Mouse (Mus musculus) intestine, embryonic 15.5 days (tissue): ENCODE measurements around the gene Trim47. TPM values are rescaled to one million over a fixed set of nuclear protein-coding genes. Genes with fewer than 3 reads are reported as not detected.

Experiments
- ATAC-seq: fragments of 200-750 bp; cut with Nextera tagmentation; 2 replicates; pipeline ENCODE4 v1.8.0; 2017; ENCODE audit warnings: moderate TSS enrichment, moderate library complexity
- H3K27ac ChIP-seq: fragments of 300-500 bp; sonication (generic); 2 replicates; pipeline ENCODE4 v1.5.1; 2015; ENCODE audit warnings: mild to moderate bottlenecking, inconsistent platforms
- H3K27me3 ChIP-seq: fragments of 300-500 bp; sonication (generic); replicated peaks from 2 replicates; pipeline ENCODE4 v1.6.1; 2015; ENCODE audit warnings: inconsistent platforms
- H3K36me3 ChIP-seq: fragments of 300-500 bp; sonication (generic); 2 replicates; pipeline ENCODE4 v1.6.1; 2015; ENCODE audit warnings: inconsistent platforms
- H3K4me1 ChIP-seq: fragments of 300-500 bp; sonication (generic); replicated peaks from 2 replicates; pipeline ENCODE4 v1.6.1; 2015; ENCODE audit warnings: inconsistent platforms
- H3K4me2 ChIP-seq: fragments of 300-500 bp; sonication (generic); replicated peaks from 2 replicates; pipeline ENCODE4 v1.6.1; 2015; ENCODE audit warnings: mild to moderate bottlenecking, inconsistent platforms
- H3K4me3 ChIP-seq: fragments of 300-500 bp; sonication (generic); replicated peaks from 2 replicates; pipeline ENCODE4 v1.5.1; 2015; ENCODE audit warnings: inconsistent platforms
- H3K9ac ChIP-seq: fragments of 300-500 bp; sonication (generic); 2 replicates; pipeline ENCODE4 v1.6.1; 2015; ENCODE audit warnings: inconsistent platforms
- H3K9me3 ChIP-seq: fragments of 300-500 bp; sonication (generic); 2 replicates; pipeline ENCODE4 v1.6.1; 2016; ENCODE audit warnings: inconsistent platforms
- WGBS: fragments of 180-500 bp; shearing (Covaris S2); methylation state at CpG from one replicate; pipeline ENCODE4 v1.1.7; 2015; 5-methylcytosine and 5-hydroxymethylcytosine counted together
- polyA plus RNA-seq: library from polyadenylated mRNA; unstranded; fragments of >200 nt; fragmentation: Nextera tagmentation; extraction: Ambion mirVana; gene quantifications from 2 replicates; pipeline ENCODE4 v1.2.1, GENCODE M21; 2015

The Trim47 gene
- polyA plus RNA-seq, 1 experiment from 2014 or later: 18.0 TPM

DNA sequence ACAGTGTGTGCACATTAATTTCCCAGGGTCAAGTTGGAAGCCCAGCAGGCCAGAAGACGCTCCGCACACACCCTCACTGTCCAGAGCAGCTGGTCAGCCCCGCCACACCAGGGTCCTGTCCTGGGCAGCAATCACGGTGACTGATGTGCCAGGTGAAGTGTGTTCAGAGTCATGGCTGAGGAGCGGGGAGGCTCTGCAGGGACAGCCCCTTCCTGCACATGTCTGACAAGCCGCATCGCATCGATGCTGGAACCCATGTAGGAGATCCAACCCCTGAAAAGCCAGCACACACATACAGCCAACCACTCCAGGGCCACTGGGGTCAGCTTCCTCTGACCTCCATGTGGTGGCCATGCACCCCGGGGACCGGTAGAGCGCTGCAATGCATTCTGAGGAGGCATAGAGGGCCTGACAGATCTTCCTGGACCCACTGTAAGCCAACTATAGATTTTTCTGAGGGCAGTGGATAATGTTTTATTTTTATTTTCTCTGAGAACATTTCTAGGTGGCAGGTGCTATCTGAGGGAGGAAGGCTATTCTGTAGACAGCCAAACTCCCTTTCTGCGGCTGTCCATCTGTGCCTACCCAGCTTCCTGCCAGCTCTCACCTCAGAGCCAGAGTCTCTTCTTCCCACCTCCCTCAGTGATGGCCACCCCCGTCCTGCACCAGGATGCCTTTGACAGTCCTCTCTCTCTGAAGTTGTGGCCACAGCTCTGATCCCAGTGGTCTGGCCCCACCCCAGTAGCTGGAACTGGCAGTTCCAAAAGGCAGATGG, 65.2 kb downstream of the Trim47 start:
- Histone ChIP-seq H3K4me3 (no peak overlapping the region), H3K36me3 (peaks cover 29% of the 10 kb centered on the region), H3K9me3 (no peaks in the 10 kb centered on the region), H3K9ac (no peak overlapping the region), H3K4me1 (no peaks in the 10 kb centered on the region), H3K27me3 (no peaks in the 10 kb centered on the region), H3K4me2 (no peak overlapping the region), H3K27ac (no peak overlapping the region)
- 86% methylated on average over 13 of the region's 13 CpGs for WGBS
- no peak for ATAC-seq

DNA sequence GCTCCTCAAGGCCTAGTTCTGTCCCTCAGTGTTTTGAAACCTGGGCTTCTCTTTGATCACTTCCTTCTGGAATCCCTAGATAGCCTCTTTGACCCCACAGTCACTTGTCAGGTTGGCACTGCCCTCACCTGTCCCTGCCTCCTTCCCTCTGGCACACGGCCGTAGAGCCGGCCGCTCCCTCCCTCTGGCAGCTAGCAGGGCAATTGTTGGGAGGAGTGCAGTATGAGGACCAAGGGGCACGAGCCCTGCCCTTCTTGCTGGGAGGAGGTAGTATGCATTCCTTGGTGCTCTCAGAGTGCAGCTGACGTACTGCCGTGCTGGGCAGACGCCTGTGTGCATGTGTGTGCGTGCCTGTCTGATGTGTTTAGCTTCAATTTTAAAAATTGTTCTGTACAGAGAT, 66.4 kb downstream of the Trim47 start:
- no peaks in the 10 kb centered on the region for H3K4me1 ChIP-seq
- peaks cover 39% of the 10 kb centered on the region for H3K36me3 ChIP-seq
- 78% methylated on average over 9 of the region's 9 CpGs for WGBS
- H3K4me2 ChIP-seq: no peak overlapping the region
- no peak overlapping the region for H3K9ac ChIP-seq
- no peaks in the 10 kb centered on the region for H3K27me3 ChIP-seq
- no peak overlapping the region for H3K4me3 ChIP-seq
- no peak for ATAC-seq
- no peak overlapping the region for H3K27ac ChIP-seq
- H3K9me3 ChIP-seq: no peaks in the 10 kb centered on the region

DNA sequence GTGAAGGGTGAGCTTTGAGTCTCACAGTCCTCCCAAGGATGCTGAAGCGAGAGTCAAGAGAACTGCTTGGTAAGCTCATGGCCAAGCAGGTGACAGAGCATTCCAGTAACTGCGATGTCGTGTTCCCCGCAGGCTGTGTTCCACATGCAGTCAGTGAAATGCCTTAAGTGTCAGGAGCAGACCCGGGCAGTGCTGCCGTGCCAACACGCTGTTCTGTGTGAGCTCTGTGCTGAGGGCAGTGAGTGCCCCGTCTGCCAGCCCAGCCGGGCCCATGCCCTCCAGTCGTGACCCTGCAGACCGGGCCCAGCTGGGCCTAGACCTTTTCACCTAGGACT, 67.4 kb downstream of the Trim47 start:
- H3K36me3 ChIP-seq: peaks cover 48% of the 10 kb centered on the region

DNA sequence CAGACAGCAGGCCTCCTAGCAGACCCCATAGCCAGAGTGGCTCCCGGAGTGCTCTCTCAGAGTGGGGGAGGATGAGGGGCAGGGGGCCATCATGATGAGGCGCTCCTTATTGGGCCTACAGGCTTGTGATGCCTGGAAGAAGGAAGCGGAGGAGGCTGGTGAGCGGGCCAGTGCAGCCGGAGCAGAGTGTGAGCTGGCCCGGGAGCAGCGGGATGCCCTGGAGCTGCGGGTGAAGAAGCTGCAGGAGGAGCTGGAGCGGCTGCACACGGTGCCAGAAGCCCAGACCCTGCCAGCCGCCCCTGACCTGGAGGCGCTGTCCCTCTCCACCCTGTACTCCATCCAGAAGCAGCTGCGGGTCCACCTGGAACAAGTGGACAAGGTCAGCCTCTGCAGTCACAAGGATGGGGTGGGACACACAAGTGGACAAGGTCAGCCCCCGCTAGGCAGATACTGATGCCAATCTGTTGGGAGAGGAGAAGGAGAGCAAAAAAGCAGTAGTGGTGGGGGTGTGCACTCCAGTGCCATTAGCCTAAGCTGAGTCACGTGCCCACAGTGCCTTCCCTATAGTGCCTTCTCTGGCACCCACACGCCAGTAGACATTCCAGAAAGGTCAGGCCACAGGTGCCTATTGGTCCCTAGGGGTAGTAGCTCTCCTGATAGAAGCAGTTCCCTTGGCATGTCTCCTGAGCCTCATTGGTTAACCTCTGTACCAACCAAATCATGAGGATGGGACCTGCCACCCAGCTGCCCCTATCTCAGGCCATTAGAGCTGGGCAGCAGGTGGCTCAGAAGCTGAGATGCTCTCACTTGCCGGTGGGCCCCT, 67.9 kb downstream of the Trim47 start:
- Histone ChIP-seq H3K4me2 (no peak overlapping the region), H3K27me3 (no peaks in the 10 kb centered on the region), H3K4me3 (no peak overlapping the region), H3K4me1 (no peaks in the 10 kb centered on the region), H3K9ac (no peak overlapping the region), H3K9me3 (no peaks in the 10 kb centered on the region), H3K27ac (no peak overlapping the region), H3K36me3 (peaks cover 54% of the 10 kb centered on the region)
- ATAC-seq: no peak
- WGBS: 91% methylated on average over 17 of the region's 17 CpGs

More for the DNA sequence above, 67.4 kb downstream of the Trim47 start:
- 95% methylated on average over 11 of the region's 11 CpGs for WGBS
- Histone ChIP-seq H3K27ac (no peak overlapping the region), H3K4me3 (no peak overlapping the region), H3K9ac (no peak overlapping the region), H3K4me2 (no peak overlapping the region), H3K9me3 (no peaks in the 10 kb centered on the region), H3K4me1 (no peaks in the 10 kb centered on the region), H3K27me3 (no peaks in the 10 kb centered on the region)
- no peak for ATAC-seq

DNA sequence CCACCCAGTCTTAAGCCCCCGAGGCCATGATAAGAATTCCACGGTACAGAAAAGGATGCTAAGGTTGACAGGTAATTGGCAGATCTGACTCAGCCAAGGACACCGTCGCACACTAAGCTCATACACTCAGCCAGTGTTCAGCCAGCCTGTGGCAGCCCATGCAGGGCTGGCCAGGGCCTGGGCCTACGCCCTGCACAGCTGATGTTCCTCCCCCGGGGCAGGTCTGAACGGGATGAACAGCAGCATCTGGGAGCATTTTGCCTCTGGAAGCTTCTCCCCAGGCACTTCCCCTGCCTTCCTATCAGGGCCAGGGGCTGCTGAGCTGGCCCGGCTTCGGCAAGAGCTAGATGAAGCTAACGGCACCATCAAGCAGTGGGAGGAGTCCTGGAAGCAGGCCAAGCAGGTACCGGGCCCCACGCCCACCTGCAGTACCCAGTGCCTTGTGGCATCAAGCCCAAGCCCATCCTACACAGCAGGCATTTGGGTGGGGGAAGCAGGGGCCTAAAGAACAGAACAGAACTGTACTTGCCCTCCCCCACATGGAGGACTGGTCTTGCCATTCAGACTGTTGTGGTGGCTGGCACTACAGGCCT, 68.9 kb downstream of the Trim47 start:
- ATAC-seq: no peak
- Histone ChIP-seq H3K4me1 (no peaks in the 10 kb centered on the region), H3K27ac (no peak overlapping the region), H3K36me3 (peaks cover 63% of the 10 kb centered on the region), H3K27me3 (no peaks in the 10 kb centered on the region), H3K9me3 (no peaks in the 10 kb centered on the region), H3K9ac (no peak overlapping the region), H3K4me2 (no peak overlapping the region), H3K4me3 (no peak overlapping the region)
- 72% methylated on average over 12 of the region's 12 CpGs for WGBS

DNA sequence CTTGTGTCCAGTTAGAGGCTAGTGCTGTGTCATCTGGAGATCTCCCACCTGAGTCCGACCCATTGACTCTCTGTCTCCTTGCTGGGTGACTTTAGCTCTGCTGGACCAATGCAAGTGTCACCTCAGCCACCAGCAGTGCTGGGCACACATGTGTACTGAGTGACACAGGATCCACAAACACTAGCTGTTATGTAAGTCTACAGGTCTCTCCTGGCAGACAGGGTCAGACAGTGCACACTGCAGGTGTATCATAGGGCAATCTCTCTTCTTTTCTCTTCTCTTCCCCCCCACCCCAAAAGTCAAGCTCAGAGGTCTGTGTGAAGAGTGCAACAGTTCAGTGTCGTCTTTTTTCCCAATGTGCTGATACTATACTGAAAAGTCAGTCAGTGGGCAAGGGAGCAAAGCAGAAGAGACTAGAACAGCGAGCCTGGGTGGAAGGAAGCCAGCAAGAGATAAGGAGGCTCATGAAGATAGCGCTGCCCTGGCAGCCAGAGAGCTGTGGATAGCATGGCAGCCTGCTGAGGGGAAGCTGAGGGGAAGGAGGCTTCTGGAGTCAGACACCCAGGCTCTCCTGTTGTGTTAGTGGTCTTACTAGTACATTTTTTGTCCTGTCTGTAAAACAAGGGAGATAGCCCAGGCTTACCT, 69.7 kb downstream of the Trim47 start:
- Histone ChIP-seq H3K27me3 (no peaks in the 10 kb centered on the region), H3K27ac (no peak overlapping the region), H3K9ac (no peak overlapping the region), H3K4me1 (no peaks in the 10 kb centered on the region), H3K4me3 (no peak overlapping the region), H3K9me3 (no peaks in the 10 kb centered on the region), H3K4me2 (no peak overlapping the region), H3K36me3 (peaks cover 69% of the 10 kb centered on the region)
- no peak for ATAC-seq
- WGBS: 84% methylated on average over 4 of the region's 4 CpGs

DNA sequence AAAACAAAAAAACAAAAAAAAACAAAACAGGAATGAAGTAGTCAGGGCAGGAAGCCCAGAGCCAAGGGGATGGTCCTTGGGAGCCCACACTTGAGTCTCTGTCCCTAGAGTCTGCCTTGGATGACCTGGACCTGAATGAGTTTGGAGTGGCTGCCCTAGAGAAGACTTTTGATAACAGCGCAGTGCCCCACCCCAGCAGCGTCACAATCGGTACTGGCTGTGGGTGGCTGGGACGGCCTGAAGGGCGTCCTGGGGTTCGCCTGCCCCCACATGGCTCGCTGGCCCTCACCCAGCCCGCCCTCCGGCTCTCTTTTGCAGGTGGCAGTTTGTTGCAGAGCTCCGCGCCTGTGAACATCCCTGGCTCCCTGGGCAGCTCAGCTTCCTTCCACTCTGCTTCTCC, 71.1 kb downstream of the Trim47 start:
- ATAC-seq: no peak
- Histone ChIP-seq H3K4me2 (no peak overlapping the region), H3K27ac (no peak overlapping the region), H3K9me3 (no peaks in the 10 kb centered on the region), H3K4me3 (no peak overlapping the region), H3K9ac (no peak overlapping the region), H3K27me3 (no peaks in the 10 kb centered on the region), H3K4me1 (no peaks in the 10 kb centered on the region), H3K36me3 (peaks cover 80% of the 10 kb centered on the region)
- 94% methylated on average over 11 of the region's 11 CpGs for WGBS

Other genes with a start within 250 kb of the Trim47 start
- 1.6 and 3.0 TPM in 2 replicates for gene Smim5, start 227.2 kb downstream of the Trim47 start, polyA plus RNA-seq
- 25.4 and 31.4 TPM in 2 replicates for gene Smim6, start 215.2 kb downstream of the Trim47 start, polyA plus RNA-seq
- gene Sap30bp, start 193.9 kb downstream of the Trim47 start, polyA plus RNA-seq: 31.6 and 38.2 TPM in 2 replicates
- 16.2 and 21.0 TPM in 2 replicates for gene Recql5, start 193.7 kb downstream of the Trim47 start, polyA plus RNA-seq
- 7.9 and 10.0 TPM in 2 replicates for gene Itgb4, start 152.5 kb downstream of the Trim47 start, polyA plus RNA-seq
- gene Galk1, start 114.5 kb downstream of the Trim47 start, polyA plus RNA-seq: 274 and 302 TPM in 2 replicates
- 1,398 and 1,618 TPM in 2 replicates for gene H3f3b, start 99.2 kb downstream of the Trim47 start, polyA plus RNA-seq
- gene Unk, start 96.9 kb downstream of the Trim47 start, polyA plus RNA-seq: 25.7 and 27.4 TPM in 2 replicates
- 4.2 and 5.2 TPM in 2 replicates for gene Unc13d, start 49.2 kb downstream of the Trim47 start, polyA plus RNA-seq
- 93.5 and 98.1 TPM in 2 replicates for gene Wbp2, start 40.2 kb downstream of the Trim47 start, polyA plus RNA-seq
- 6.4 and 7.1 TPM in 2 replicates for gene Trim65, start 3.9 kb upstream of the Trim47 start, polyA plus RNA-seq
- 107 and 109 TPM in 2 replicates for gene Mrpl38, start 11.7 kb upstream of the Trim47 start, polyA plus RNA-seq
- gene Fbf1, start 41.0 kb upstream of the Trim47 start, polyA plus RNA-seq: 20.8 and 22.0 TPM in 2 replicates
- gene Ten1, start 71.6 kb upstream of the Trim47 start, polyA plus RNA-seq: 98.0 and 100 TPM in 2 replicates
- gene Acox1, start 71.8 kb upstream of the Trim47 start, polyA plus RNA-seq: 56.9 and 59.4 TPM in 2 replicates
- 3.3 and 3.4 TPM in 2 replicates for gene Evpl, start 110.9 kb upstream of the Trim47 start, polyA plus RNA-seq
- 95.2 and 96.7 TPM in 2 replicates for gene Srp68, start 147.0 kb upstream of the Trim47 start, polyA plus RNA-seq
- gene Galr2, start 153.7 kb upstream of the Trim47 start, polyA plus RNA-seq: 0.19 and 0.21 TPM in 2 replicates
- 52.1 and 52.5 TPM in 2 replicates for gene Exoc7, start 180.0 kb upstream of the Trim47 start, polyA plus RNA-seq
- 0.66 and 0.77 TPM in 2 replicates for gene Foxj1, start 208.2 kb upstream of the Trim47 start, polyA plus RNA-seq